Mouse (Mus musculus) lung, postnatal 36 days (tissue): ENCODE results near the gene Wdr89.
"Not testable (repeated sequence)": the region's sequence is repeated elsewhere in the genome, so short reads cannot be mapped to it uniquely, and the experiment has no call there.

ENCODE experiments used
- DNase-seq: peaks from one replicate; pipeline ENCODE4 v3.0.0; 2022; ENCODE audit warnings: mixed read lengths

The Wdr89 gene

GRCm38 (mm10) chr12:75669258-75670106, at the start of gene Wdr89:
TSS of gene Wdr89 (minus strand) at chr12:75669537.
- peak; percentile 100 for DNase-seq

GRCm38 (mm10) chr12:75713596-75713995, 44.3 kb upstream of the Wdr89 start:
- DNase-seq: no peak

- DNase-seq: not testable (repeated sequence)
These were observed 43.6 kb upstream of the Wdr89 start for GRCm38 (mm10) chr12:75712905-75713304.

DNA sequence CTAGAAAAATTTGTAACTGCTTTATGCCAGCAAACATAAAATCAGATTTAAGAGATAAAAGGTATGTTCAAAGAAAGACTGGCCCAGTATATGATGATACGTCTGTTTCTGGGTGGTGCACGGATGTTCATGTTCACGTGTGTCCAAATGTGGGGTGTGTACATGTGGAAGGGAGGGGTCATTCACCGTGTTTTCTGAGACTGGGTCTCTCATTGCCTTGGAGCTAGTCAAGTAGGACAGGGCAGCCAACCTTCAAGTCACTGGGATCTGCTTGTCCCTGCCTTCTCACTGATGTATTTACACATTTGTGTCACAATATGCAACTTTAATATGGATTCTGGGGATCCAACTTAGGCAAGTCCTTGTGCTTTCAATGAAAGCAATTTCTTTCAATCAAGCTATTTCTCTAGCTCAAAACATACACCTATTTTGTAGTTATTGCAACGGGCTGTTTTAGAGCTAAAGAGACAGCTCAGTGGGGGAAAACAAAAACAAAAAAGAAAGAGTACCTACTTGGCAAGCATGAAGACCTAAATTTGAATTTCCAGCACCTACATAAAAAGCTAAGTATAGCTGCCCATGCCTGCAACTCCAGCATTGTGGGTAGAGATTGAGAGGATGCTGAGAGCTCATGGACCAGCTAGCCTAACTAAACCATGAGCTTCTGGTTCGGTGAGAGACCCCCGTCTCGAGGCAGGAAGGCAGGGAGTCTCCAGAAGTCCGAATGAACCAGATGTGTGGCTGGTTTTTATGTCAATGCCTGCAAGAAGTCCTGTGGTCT, 41.4 kb upstream of the Wdr89 start:
- DNase-seq: no peak

- no peak for DNase-seq
These were observed 40.2 kb upstream of the Wdr89 start for GRCm38 (mm10) chr12:75709506-75709905.

GRCm38 (mm10) chr12:75706670-75707069, 37.3 kb upstream of the Wdr89 start:
- no peak for DNase-seq

DNA sequence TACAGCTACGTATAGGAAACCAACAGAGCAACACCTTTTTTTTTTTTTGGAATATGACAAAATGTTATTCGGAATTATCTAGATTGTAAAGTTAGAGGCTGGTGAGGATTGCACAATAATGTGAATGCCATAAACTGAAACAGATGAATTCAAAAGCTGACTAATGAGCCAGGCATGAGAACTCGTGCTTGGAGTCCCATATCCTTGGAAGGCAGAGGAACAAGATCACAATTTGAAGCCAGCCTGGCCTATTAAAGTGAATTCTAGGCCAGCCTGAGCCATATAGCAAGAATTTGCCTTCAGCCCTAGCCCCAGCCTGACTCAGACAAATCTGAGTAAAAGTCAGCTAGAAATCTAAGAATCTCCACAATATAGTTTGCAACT, 33.4 kb upstream of the Wdr89 start:
- no peak for DNase-seq

DNA sequence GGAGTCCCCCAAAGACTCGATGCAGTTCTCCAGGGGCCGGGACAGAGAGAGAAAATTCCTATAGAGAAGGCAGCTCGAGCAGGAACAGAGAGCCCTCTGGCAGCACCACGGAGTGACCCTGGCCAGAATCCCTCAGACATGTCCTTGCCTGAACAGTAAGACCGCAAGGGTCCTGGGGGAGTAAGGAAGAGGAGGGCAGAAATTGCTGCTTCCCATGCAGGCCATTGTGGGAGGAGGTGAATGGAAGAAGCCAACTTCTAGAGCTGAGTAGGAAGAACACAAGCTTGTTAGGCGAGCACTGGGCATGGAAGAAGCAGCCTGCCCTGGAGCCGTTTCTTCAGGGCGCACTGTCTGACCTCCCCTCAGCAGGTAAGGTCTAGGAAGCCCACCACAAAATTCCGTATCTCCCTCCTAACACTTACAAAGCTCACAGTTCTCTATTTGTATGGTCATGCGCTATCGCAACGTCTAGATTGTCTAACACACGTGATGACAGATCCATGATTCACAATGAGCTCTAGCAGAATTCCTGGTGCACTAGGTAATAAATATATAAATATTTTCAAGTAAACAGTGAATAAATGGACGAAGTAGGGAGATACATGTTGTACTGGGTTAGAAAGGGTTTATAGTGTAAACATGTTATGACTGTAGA, 32.9 kb upstream of the Wdr89 start:
- DNase-seq: no peak

- no peak for DNase-seq
These were observed 32.1 kb upstream of the Wdr89 start for GRCm38 (mm10) chr12:75701173-75702083.

DNA sequence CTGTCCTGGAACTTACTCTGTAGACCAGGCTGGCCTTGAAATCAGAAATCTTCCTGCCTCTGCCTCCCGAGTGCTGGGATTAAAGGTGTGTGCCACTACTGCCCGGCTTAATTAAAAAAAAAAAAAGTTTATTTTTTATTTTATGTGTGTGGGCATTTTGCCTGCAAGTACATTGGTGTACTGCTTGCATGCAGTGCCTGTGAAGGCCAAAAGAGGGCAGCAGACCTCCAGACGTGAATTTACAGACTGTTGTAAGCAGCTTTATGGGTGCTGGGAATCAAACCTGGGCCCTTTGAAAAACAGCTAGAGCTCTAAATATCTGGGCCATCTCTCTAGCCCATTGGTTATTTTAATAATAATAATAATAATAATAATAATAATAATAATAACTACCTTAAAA, 29.4 kb upstream of the Wdr89 start:
- no peak for DNase-seq

DNA sequence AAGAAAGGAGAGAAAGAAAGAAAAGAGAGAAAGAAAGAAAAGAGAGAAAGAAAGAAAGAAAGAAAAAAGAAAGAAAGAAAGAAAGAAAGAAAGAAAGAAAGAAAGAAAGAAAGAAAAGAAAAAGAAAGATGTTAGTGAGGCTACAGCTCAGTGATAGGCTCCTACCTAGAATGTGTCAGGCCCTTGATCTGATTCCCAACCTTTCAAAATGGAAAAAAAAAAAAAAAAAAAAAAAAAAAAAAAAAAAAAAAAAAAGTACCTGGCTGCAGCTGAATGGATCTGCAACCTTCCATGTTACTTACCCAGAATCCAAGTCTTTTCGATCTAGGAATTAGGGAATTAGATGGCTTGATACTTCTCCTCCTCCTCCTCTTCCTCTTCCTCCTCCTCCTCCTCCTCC, 26.5 kb upstream of the Wdr89 start:
- not testable (repeated sequence) for DNase-seq

DNA sequence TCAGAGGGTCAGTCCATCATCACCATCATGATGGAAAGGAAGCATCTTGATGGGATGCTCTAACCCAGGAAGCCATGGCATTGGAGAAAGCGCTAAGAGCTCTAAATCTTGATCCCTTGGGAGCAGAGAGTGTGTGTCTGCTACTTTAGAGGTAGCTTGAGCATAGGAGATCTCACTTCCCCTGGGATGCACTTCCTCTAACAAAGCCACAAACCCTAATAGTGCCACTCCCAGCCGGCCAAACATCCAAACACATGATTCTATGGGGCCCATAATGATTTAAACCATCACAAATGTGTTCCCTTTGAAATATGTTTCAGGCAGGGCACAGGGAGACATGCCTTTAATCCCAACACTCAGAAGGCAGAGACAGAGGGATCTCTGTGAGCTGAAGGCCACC, 19.7 kb upstream of the Wdr89 start:
- peak; percentile 33 for DNase-seq

DNA sequence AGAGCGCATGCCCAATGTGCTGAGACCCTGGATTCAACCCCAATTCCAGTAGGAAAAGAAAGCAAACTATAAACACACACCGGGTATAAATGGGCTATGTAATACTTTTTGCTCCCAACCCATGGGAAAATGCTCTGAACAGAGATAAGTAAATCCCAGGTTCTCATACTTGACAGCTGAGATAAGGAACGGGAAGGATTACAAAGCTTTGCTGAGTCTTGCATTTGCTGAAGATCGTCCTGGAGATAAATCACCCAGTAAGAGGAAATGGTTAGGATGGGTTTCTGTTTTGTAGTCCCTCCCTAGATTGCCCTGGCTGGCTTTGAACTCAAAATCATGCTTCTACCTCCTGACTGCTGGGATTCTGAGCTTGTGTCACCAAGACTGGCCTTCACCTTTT, 18.0 kb upstream of the Wdr89 start:
- DNase-seq: no peak

DNA sequence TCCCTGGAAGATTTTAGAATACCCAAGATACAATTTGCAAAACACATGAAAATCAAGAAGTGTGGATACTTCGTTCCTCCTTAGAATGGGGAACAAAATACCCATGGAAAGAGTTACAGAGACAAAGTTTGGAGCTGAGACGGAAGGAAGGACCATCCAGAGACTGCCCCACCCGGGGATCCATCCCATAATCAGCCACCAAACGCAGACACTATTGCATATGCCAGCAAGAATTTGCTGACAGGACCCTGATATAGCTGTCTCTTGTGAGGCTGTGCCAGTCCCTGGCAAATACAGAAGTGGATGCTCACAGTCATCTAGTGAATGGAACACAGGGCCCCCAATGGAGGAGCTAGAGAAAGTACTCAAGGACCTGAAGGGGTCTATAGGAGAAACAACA, 14.7 kb upstream of the Wdr89 start:
- not testable (repeated sequence) for DNase-seq

DNA sequence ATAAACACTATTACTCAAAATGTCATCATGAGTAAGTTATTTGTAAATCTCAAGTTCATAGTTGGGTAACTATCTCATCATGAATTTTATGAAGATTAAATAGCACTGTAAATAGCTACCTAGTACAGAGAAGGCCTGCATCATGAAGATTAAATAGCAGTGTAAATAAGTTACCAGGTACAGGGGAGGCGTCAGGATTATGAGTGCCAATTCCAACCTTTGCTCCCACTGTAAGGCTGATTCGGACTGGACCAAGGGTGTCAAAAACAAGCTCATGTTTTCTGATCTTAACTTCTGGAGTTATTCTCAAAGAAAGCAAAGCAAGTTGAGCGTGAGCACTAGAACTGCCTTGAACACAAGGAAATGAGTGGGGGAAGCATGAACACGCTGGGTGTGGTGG, 14.3 kb upstream of the Wdr89 start:
- DNase-seq: no peak

DNA sequence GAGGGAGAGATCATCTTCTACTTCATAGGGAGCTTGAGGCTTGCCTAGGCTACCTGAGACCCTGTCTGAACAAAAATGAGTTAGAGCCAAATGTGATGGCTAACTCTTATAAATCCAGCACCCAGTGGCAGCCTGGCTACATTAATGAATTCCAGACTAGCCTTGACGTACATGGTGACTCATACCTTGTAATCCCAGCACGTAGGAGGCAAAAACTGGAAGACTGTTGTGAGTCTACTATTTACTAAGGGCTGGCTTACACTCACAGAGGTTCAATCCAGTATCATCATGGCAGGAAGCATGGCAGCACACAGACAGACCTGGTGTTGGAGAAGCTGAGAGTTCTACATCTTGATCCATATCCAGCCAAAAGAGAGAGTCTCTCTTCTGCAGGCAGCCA, 13.5 kb upstream of the Wdr89 start:
- no peak for DNase-seq

- DNase-seq: no peak
These were observed 11.8 kb upstream of the Wdr89 start for GRCm38 (mm10) chr12:75681101-75681500.

DNA sequence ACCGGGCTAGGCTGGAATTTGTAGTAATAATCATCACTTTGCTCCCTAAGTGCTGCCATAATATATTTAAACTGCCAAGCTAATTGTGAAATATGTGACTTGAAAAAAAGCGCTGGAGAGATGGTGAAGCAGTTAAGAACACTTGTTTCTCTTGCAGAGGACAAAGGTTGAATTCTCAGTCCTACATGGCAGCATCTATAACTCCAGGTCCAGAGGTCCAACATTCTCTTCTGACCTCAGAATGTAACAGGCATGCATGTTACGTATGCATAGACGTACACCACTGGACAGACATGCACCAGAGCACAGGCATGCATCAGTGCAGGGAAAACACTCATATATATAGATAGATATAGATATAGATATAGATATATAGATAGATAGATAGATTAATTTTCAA, 9.1 kb upstream of the Wdr89 start:
- no peak for DNase-seq

DNA sequence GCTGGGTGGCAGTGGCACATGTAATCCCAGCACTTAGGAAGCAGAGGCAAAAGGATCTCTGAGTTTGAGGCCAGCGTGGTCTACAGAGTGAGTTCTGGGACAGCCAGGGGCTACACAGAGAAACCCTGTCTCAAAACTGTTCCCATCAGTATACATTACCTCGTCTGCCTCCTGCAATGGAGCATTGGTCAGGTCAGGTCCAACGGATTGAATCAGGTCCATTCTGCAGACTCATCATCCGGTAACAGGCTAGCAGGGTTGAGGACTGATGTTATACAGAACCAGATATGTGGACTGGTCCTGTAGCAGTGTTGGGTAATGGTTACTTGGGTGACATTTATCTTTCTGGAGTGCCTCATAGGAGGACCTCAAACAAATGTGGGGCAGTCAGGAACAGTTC, 3.3 kb upstream of the Wdr89 start:
- no peak for DNase-seq

GRCm38 (mm10) chr12:75671759-75672315, 2.5 kb upstream of the Wdr89 start:
- no peak for DNase-seq

DNA sequence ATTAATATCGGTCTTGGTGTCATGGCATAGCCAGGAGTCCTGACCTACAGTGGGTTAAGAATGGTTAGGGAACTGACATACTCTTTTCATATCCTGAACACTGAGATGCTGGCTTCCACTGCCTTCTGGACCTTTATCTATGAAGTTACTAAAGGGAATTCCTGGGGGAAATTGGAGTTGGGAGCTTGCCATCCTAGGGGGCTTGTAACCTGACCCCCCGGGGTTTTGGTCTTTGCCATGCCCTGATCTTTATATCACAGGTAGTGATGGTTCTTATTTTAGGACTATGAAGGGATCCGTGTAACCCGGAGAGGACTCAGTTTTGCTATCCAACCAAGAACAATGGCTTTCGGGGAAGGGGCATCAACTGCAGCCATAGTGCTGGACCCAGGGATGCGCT, 1.3 kb upstream of the Wdr89 start:
- DNase-seq: no peak

DNA sequence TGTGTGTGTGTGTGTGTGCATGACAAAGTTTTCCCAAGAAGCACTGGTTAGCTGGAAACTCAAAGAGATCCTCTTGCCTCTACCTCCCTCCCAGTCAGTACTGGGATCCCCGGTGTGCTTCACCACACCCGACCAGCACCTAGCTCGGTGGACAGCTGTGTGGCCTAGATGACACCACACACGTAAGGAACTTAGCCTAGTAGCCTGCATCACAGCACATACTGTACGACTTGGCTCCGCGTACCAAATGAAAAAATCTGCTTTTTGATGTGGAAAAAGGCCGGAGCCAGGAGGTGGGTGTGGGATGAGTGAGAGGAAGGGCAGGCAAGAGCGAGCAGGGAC, 450 bp downstream of the Wdr89 start:
- DNase-seq: no peak
